Mouse (Mus musculus): ENCODE results near the gene Lin7a. TPM values are rescaled to one million over a fixed set of nuclear protein-coding genes. Genes with fewer than 3 reads are reported as not detected.

Lin7a gene
- total and polyA plus RNA-seq, 3 experiments = not detected

GRCm38 (mm10) chr10:107359296-107359695 lies 87.8 kb downstream of the Lin7a start:
- Histone ChIP-seq H3K79me2 (replicated peaks; ENCODE audit: control insufficient read depth, extremely low read depth, insufficient read depth, poor library complexity, severe bottlenecking) (no peaks in the 10 kb centered on the region), H3K9ac (ENCODE audit: insufficient read depth, low read depth) (no peak overlapping the region), H3K4me3 (replicated peaks in 1 of 3; ENCODE audit: low read depth in 2 of 3, low read length in 2 of 3, poor library complexity in 1 of 3) (no peak overlapping the region), H3K4me2 (ENCODE audit: insufficient read depth, low read depth, poor library complexity, severe bottlenecking) (no peak overlapping the region), H3K27me3 (replicated peaks) (no peaks in the 10 kb centered on the region), H3K9me3 (replicated peaks; ENCODE audit: low read length) (peaks cover 36% of the 10 kb centered on the region), H3K27ac (ENCODE audit: insufficient read depth, low read depth) (no peak overlapping the region), H3K36me3 (replicated peaks in 1 of 2; ENCODE audit: control insufficient read depth in 1 of 2, insufficient read depth in 1 of 2, low read length in 1 of 2) (no peaks in the 10 kb centered on the region), H3K4me1 (ENCODE audit: control insufficient read depth in 1 of 2, insufficient read depth in 2 of 2) (no peaks in the 10 kb centered on the region)
- dilution Hi-C loops (cut with MboI; ENCODE audit: extremely low pct_ligation_motif_present, extremely low pct_unique_long_range_greater_than_20kb, low sequenced_read_pairs) (no loop called here), in situ Hi-C loops (cut with MboI; ENCODE audit: low pct_ligation_motif_present, low pct_unique_long_range_greater_than_20kb, low sequenced_read_pairs) (no loop called here)
- no peak for DNase-seq (ENCODE audit: extremely low read depth)
- TF ChIP-seq MAX (IDR thresholded peaks at IDR 0.05; ENCODE audit: low read length) (no peak), NRF1 (IDR thresholded peaks at IDR 0.05; ENCODE audit: low read depth, low read length) (no peak), MYC (IDR thresholded peaks at IDR 0.05; ENCODE audit: low read depth, low read length) (no peak), JUN (IDR thresholded peaks at IDR 0.05; ENCODE audit: insufficient read depth, low read depth, low read length) (no peak), RCOR1 (conservative IDR thresholded peaks at IDR 0.05; ENCODE audit: low read depth, low read length) (no peak), TBP (conservative IDR thresholded peaks at IDR 0.05; ENCODE audit: low read depth, low read length) (no peak), EP300 (IDR thresholded peaks at IDR 0.05; ENCODE audit: low read length) (no peak), KAT2A (IDR thresholded peaks at IDR 0.05; ENCODE audit: insufficient replicate concordance, low read length) (no peak), CHD2 (IDR thresholded peaks at IDR 0.05; ENCODE audit: low read length) (no peak)

- Histone ChIP-seq H3K27me3 (replicated peaks) (no peaks in the 10 kb centered on the region), H3K9ac (ENCODE audit: insufficient read depth, low read depth) (no peak overlapping the region), H3K9me3 (replicated peaks; ENCODE audit: low read length) (peaks cover 38% of the 10 kb centered on the region), H3K4me3 (replicated peaks in 1 of 3; ENCODE audit: low read depth in 2 of 3, low read length in 2 of 3, poor library complexity in 1 of 3) (no peak overlapping the region), H3K4me2 (ENCODE audit: insufficient read depth, low read depth, poor library complexity, severe bottlenecking) (no peak overlapping the region), H3K27ac (ENCODE audit: insufficient read depth, low read depth) (no peak overlapping the region), H3K4me1 (ENCODE audit: control insufficient read depth in 1 of 2, insufficient read depth in 2 of 2) (no peaks in the 10 kb centered on the region), H3K36me3 (replicated peaks in 1 of 2; ENCODE audit: control insufficient read depth in 1 of 2, insufficient read depth in 1 of 2, low read length in 1 of 2) (no peaks in the 10 kb centered on the region), H3K79me2 (replicated peaks; ENCODE audit: control insufficient read depth, extremely low read depth, insufficient read depth, poor library complexity, severe bottlenecking) (no peaks in the 10 kb centered on the region)
- in situ Hi-C loops (cut with MboI; ENCODE audit: low pct_ligation_motif_present, low pct_unique_long_range_greater_than_20kb, low sequenced_read_pairs) = no loop called here
- TF ChIP-seq NELFE (IDR thresholded peaks at IDR 0.05; ENCODE audit: low read depth, low read length) (no peak), E2F4 (IDR thresholded peaks at IDR 0.05; ENCODE audit: insufficient replicate concordance, low read depth, low read length) (no peak), CTCF (conservative IDR thresholded peaks at IDR 0.05 in 1 of 2, IDR thresholded peaks at IDR 0.05 in 1 of 2; ENCODE audit: low read depth in 2 of 2, low read length in 2 of 2) (no peak), KAT2A (IDR thresholded peaks at IDR 0.05; ENCODE audit: insufficient replicate concordance, low read length) (no peak), USF2 (conservative IDR thresholded peaks at IDR 0.05; ENCODE audit: low read depth, low read length) (no peak), GABPA (IDR thresholded peaks at IDR 0.05; ENCODE audit: insufficient replicate concordance, low read depth, low read length) (no peak), RAD21 (IDR thresholded peaks at IDR 0.05; ENCODE audit: low read depth, low read length) (no peak), BHLHE40 (IDR thresholded peaks at IDR 0.05; ENCODE audit: low read depth, low read length) (no peak), ZKSCAN1 (IDR thresholded peaks at IDR 0.05; ENCODE audit: borderline replicate concordance, low read depth, low read length) (no peak), TBP (conservative IDR thresholded peaks at IDR 0.05; ENCODE audit: low read depth, low read length) (no peak), UBTF (IDR thresholded peaks at IDR 0.05; ENCODE audit: low read depth, low read length) (no peak), POLR2A (IDR thresholded peaks at IDR 0.05; ENCODE audit: low read depth, low read length) (no peak)
- DNase-seq (ENCODE audit: extremely low read depth) = no peak
- dilution Hi-C loops (cut with MboI; ENCODE audit: extremely low pct_ligation_motif_present, extremely low pct_unique_long_range_greater_than_20kb, low sequenced_read_pairs) = no loop called here
Observed at GRCm38 (mm10) chr10:107361546-107361945, 90.1 kb downstream of the Lin7a start.
